Mouse (Mus musculus) thymus, postnatal 0 days (tissue): Measurements from ENCODE around the gene Krt4. TPM values are rescaled to one million over a fixed set of nuclear protein-coding genes. Genes with fewer than 3 reads are reported as not detected.

Source experiments
- DNase-seq: peaks from one replicate; pipeline ENCODE4 v3.0.0-alpha.2; 2015; ENCODE audit warnings: low spot score
- polyA plus RNA-seq: library from polyadenylated mRNA; unstranded; fragments of >200 nt; fragmentation: Nextera tagmentation; extraction: Ambion mirVana; gene quantifications from 2 replicates; pipeline ENCODE4 v1.2.1, GENCODE M21; 2015

Krt4 gene
- polyA plus RNA-seq = 1.2 and 43.4 TPM in 2 replicates

DNA sequence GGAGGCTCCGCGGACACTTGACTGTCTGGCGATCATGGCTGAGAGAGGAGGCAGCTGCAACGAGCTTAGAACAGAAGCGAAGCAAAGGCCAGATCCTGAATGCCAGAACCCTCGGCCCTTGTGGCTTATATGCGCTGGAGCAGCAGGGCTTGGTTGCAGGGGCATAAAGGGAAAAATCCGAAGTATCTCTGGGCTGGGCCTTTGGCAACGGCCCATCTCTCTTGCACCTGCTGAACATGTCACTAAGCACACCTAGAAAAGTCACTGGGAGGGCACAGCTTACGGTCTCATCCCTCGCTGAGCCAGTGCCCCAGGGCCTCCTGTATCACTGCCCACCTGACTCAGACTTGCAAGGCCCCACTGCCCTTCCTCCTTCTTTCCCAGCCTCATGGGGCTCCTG lies at the start of gene Krt4:
Gene Krt4, minus strand, starts transcription at position 101 of the 400 bp plus-strand sequence.
- DNase-seq = no peak

DNA sequence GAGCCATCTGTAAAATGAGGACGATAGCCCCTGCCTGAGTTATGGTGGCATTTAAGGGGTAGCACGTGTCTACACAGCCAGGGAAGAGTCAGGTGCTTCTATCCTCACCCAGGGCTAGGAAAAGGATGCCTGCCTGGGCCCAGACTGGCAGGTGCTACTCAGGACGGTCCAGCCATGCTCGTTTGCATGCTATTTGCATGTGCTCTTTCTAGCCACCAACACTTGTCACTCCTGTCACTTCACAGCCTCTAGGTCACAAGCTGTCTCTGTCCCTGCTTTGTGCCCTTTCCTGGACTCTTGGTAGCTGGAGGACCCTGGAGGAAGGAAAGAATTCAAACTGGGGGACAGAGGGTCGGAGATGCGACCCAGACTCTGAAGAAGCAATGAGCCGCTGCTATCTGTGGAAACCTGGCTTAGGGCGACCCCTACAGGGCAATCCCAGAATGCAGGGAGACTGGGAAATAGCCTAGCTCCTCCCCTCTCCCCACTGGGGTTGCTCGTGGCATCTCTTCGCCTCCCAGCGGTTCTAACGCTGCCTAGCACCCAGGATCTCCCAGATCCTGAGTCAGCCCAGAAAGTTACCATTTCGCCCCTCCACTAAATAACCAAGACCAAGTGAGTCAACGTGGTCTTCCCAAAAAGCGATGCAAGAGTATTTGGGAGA lies 49.0 kb upstream of the Krt4 start:
- peak; percentile 87 for DNase-seq

DNA sequence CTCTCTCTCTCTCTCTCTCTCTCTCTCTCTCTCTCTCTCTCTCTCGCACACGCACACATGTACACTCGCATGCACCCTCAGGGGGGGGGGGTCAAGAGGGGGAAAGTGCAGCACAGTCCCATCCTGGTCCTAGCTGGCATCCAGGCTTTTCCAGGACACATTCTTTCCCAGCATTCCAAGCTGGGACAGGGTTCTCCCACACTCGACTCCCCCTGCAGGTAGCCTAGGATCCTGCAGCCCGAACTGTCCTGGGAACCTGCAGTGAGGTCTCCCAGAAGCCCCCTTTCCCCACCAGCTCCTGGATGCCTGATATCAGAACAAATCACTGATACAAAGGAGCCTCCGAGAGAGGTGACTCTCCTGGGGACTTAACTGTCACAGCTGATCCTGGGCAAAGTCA lies 46.0 kb upstream of the Krt4 start:
- DNase-seq = no peak

DNA sequence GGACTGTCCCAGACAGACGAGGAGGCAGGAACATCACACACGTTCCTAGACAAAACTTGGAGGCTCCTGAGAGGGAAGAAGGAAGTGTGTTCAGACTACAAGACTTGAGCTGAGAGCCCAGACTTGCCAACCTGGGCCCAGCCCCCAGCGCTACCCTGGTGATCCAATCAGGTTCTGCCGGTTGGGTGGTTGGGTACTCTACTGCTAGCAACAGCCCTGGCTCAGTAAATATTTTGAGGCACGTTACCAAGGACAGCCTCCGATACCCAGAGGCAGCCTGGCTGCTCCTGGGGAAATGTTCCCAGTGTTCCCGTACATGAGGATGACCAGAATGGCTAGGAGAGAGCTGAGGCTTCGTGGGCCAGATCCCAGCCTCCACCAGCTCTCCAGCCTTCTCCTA lies 42.3 kb upstream of the Krt4 start:
- no peak for DNase-seq

DNA sequence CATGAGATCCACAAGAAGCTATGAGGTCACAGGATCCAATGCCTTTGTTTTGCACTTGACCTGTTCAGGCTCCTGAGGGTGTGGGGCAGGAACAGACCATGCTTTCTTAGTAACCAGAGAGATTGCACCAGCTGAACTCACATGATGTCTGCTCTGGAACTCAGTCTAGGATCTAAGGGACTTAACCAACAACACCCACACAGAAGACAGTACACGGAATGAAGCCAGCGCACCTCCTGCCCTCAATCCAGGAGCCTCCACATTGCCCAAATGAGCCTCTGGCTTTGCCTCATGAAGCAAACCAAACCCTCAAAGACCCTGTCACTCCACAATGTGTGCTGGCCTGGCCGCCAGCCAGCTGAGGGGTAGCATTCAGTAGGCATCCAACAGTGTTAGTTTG lies 34.4 kb upstream of the Krt4 start:
- no peak for DNase-seq

DNA sequence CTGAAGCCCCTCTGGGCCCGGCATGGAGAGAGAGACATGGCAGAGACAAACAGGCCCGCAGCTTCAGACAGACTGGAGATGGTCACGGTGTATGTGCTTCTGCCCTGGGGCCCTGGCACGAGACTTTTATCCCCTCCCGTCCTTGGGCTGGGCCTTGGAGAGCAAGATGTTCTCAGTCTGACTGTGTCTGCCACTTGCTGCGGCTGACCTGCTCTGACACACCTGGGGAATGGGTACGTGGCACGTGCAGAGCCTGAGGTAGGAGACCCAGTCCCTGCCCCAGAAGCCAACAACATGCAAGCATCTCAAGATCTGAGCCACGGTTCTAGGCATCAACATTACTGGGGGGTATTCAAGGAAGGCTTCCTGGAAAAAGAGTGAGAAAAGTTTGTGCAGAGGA lies 29.7 kb upstream of the Krt4 start, which contains the start of gene Krt78:
Gene Krt78, minus strand, starts transcription at position 101 of the 400 bp plus-strand sequence.
- DNase-seq = no peak

DNA sequence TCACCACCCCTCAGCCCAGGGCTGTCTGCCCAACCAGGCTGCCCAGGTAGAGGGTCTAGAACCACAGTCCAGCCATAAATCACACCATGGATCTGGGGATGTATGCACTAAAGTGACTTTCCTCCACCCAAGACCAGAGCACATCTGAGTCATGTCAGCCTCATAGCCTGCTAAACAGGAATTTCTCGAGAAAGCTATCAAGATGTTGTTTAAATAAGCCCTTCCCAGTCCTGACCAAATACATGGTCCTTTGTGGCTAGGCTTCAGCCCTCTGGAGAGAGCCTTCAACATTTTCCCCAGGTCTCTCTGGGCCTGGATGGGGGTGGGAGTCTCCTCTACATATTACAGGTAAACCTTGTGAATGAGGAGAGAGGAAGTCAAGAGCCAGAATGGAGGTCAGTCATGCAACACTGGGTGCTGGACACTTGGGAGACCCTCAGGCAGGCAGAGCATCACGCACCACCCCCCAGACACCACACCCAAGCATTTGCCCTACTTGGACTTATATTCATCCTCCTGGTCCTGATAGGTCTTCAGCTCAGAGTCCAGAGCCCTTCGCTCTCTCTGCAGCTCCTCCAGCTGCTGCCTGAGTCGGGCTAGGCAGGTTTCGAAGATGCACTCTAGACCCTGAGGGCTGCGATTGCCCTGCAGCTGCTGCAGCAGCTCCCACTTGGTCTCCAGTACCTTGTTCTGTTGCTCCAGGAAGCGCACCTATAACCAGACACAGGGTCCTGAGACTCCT lies 28.4 kb upstream of the Krt4 start:
- DNase-seq = no peak

DNA sequence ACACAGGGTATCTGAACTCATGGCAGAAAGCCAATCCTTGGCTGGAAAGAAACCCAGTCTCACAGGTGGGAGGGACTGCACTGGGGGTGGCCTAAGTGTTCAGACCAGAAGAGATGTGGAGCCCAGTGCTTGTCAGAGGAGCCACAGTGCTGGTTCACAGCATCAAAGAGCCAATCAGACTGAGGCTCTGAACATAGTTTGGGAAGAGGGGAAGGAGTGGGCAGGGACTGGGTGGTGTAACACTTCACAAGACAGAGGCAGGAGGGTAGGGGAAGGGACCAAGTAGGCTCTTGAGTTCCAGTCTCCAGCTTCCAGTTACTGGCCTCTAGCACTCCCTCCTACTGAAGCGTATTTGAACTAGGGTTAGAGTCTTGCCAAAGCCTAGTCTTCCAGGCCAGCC lies 20.9 kb upstream of the Krt4 start:
- no peak for DNase-seq

DNA sequence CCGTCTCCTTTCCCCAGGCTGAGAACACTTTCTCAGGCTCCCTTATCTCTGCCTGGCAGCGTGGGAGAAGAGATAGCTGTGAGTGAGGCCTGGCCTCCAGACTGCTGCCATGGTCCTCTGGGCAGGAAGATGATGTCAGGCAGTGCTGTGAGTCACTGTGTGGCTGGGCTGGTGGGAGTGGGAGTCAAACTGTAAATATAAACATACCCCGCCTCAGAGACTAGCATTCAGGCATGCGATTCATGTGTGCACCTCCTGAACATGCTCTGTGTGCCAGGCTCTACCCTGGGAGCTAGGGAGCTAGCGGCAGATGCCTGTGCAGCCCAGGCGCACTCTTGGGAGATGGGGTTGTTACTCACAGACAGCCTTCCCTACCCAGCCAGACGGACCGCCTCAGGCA lies 17.4 kb upstream of the Krt4 start:
- DNase-seq = no peak

DNA sequence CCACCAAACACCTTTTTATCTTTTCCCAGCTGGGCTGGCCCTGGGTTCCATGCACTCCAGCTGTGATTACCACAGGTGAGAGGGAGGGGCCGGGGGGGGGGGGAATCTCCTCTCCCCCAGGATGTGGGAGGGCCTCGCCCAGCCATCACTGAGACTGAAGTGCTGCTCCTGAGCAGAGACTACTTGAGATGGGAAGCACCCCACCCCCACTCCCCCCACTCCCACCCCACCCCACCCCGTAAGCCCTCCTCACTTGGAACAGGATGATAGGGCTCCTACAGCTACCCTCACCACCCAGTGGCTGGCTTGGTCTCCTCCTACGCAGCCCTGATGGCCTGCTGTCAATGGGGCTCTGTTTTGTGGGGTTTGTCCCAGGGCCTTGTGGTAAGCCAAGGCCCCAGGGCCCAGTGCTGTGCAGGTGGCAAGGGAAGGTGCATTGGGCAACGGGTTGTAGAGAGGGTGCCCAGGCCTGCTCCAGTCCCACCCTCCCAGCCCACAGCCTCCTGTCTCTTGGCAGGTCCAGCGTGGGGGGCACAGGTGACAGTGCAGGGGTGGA lies 15.8 kb upstream of the Krt4 start, which contains the start of gene Krt79:
Gene Krt79, minus strand, starts transcription at position 51 of the 556 bp plus-strand sequence.
- no peak for DNase-seq

DNA sequence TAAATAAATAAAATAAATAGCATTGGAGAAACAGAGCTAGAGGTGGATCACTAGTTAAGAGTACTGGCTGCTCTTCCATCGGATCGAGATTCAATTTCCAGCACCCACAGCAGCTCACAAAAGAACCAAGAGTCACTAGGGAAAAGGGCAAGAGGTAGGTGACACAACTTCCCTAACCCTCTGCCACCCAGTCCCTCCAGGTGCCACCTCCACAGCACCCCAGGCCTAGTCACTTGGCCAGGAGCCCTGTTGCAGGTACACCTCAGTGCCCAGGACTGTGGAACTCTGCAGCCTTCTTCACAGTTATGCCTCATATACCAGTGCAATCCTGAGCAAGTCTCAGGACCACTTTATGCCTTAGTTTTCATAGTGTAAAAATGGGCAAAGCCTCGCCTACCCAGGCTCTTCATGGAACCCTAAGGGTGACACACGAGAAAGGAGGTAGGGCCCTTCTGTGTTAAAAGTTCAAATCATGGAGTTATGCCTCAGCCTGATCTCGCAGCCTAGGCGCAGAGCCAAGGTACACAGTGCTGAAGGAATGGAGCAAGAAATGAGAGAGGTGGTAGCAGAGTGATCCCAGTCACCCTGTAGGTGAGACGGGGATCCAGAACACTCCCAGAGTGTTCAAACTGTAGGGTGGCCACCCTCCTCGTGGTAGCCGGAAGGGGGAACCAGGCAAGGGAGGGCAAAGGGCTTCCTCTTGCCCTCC lies 14.2 kb upstream of the Krt4 start:
- no peak for DNase-seq

DNA sequence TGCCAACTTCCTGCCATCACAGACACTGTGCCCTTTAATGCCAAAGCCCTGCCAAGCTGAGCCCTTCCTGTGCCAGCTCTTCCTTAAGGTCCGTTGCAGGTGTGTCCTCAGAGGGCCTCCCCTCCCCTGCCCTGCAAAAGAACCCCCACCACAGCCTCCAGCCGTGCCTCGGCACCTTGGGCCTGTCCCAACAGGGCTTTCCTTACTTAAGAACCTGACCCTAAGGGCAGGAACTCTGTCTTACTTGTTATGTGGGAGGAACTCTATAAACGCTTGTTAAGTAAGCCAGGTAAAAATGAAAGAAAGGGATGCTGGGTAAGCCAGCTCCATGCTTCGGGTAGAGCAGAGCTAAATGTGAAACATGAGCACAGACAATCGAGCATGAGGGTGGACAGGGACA lies 8.5 kb upstream of the Krt4 start:
- DNase-seq = no peak

DNA sequence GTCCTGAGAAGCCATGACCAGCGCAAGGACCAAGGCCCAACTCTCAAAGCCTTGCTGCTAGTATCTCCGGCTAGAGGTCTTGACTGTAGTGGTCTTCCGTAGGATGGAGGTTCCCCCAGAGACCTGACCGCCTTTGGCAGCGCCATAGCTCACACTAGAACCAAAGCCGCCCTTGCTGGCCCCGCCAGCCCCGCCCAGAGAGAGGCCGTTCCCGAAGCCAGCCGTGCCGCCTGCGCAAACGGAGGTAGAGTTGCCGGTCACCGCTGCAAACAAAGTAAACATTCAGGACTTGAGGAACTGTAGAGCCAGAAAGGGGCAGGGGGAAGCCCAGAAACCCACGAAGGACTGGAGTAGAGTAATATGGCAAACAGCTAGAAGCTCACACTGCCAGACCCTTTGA lies 5.1 kb upstream of the Krt4 start:
- no peak for DNase-seq

DNA sequence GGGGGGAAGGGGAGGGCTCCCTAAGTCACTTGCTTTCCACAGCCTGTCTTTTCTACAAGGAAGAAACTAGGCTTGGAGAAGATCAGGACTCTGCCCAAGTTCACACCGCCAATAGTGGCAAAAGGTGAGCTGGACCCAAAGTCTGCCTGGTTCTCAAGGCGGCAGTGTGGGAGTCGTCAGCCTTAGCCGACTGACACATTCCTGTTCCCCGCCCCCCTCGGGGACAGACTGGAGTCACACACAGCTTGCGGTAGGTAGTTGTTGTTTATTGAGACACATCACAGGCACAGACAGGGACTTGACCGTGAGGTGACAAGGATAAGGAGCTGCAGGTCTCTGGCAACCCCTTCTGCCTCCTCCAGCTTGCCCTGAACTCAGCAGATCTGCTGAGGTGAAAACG lies 4.6 kb upstream of the Krt4 start:
- DNase-seq = no peak

DNA sequence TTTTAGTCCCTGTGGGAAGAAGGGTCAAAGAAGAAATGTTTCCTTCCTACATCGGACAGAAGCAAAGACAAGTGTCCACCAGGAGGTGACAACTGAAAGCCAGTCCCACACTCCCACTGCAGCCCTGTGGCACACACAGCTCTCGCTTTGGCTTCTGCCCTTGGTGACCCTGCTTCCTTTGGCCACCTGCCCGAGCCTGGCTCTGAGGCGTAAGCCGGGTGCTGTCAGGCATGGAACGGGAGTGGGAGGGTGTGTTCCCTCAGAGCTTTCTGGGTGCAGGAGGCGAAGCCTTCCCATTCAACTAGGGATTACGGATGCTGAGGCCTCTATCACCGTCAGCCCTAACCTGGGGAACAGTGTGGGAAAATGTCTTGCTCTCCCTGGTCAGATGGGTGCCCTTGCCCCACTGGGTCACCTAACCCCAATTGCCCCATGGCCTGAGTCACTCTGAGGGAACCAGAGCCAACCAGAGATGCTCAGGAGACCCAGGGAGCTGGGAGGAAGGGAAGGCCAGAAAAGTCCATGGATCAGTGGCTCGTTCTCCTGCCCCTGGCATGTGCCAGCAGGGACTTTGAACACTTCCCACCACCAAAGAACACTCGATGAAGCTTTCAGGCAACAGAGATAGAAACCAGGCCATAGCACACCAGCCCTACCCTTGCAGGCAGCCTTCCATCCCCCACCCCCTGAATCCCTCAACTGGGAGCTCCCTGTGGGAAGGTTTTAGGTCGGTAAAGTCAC lies 3.0 kb upstream of the Krt4 start:
- no peak for DNase-seq

DNA sequence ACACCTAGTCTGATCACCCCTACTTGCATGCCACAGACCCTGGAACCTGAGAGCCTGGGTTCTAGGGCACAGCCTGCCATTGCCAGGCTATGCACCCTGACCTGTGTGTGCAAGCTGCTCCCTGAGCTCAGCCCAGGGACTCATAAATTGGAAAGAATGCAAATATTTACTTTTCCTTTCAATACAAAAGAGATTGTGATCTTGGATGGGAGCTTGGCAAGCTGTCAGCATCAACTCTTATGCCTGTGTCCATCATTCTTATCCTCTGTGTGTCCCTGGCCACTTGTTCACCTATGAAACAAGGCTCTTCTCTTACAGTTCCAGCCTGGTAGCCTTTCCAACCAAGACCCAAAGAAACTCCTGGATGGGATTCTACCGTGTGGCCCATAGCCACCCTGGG lies 506 bp upstream of the Krt4 start:
- no peak for DNase-seq

DNA sequence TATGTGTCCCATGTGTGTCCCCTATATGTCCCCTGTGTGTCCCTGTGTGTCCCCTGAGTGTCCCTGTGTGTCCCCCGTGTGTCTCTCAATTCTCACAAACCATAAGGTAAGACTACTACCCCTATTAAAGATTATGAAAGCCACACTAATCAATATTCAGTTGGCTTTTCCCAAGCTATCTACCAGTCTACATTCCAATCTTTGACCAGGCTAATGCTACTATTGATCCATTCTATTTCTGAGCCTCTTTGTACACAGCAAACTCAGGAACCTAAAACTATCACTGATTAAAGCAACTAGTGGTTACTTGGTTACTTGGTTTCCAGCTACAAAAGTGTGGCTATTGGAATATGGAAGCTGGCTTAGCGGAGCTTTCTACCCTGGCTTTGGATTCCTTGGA lies 2.2 kb downstream of the Krt4 start:
- DNase-seq = no peak

DNA sequence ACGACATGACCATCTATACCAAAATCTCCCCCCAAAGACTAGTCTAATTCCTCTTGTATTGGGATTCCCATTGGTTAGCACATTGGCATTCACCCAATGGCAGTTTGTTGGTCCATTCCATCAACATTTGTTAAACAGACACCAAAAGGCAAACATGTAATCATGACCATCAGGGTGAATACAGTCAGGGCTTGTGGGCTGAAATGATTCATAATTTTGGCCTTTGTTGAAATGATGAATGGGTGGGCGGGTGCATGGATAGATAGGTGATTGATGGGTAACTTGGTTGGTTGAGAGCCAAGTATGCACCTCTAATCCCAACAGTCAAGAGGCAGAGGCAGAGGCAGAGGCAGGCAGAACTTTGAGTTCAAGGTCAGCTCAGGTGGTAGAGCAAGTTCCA lies 8.5 kb downstream of the Krt4 start:
- no peak for DNase-seq

DNA sequence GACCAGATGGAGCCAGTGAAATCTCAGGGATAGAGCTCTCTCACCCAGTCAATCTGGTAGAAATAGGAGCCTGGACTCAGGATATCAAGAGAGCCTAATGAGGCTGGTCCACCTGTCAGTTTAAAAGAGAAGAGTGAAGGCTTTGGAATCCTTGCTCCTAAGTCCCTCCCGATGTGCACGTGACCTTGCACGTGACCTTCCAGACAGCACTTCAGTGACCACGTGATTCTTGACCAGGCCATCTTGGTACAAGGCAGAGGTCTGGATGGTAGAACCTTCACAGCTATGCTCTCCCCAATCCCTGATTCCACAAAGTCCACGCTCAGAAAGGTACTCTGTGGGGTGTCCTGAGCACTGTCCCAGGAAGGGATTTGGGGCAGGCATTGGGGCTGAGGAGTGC lies 19.7 kb downstream of the Krt4 start:
- DNase-seq = no peak

DNA sequence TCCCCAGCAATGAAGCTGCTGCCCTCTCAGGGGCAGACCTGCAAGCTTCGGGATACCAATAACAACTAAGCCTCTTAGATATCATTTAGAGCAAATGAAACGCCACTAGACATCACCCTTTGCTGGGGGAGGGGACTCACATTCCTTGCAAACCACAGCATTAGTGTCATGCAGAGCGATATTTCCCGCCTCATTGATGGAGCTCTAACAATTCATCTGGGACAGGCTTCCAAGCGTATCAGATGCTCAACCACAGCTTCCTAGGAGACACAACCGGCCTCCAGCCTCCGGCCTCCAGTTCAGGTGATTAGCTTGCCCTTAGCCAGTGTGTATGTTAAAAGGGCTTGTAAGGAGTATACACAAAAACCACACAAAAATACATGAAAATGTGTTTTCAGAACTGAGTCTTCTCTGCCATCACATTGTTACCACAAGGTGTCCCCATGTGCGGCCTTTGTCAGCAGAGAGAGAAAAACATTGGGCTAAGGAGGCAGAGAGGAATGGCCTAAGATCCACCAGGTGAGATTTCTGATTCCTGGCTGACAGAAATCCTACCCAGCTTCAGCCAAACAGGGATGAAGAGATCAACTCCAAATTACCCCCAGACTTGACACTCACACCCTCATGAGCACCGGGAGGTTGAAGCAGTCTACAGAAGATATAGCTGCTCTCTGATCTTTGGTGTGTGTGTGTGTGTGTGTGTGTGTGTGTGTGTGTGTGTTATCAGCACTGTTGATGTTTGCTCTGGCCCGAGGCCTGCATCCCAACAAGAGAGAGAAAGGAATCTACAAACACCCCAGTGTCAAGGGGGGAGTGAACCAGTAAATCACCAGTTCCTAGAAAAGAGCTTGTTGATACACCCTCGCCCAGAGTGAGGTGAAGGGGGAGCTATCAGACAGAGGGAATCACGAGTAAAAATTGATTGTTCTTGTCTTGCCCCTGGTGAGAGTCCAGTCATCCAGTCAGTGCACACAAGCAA lies 22.1 kb downstream of the Krt4 start:
- no peak for DNase-seq
